Mouse (Mus musculus): ENCODE results near the gene Cnbp. TPM values are rescaled to one million over a fixed set of nuclear protein-coding genes. Genes with fewer than 3 reads are reported as not detected.

Gene Cnbp
- polyA plus RNA-seq, 1 experiment from 2014 or later = 571 TPM

GRCm38 (mm10) chr6:87810713-87811669, 39.9 kb downstream of the Cnbp start:
- peak; percentile 71 for ATAC-seq (ENCODE audit: low read depth)
- WGBS = 1% methylated on average over 76 of the region's 77 CpGs
- Histone ChIP-seq H3K27me3 (no peaks in the 10 kb centered on the region), H3K4me3 (peak overlapping the region; percentile 75), H3K36me3 (peaks cover 32% of the 10 kb centered on the region), H3K4me2 (peak overlapping the region; percentile 94), H3K9me3 (no peaks in the 10 kb centered on the region), H3K4me1 (replicated peaks) (peaks cover 25% of the 10 kb centered on the region), H3K27ac (replicated peaks) (peak overlapping the region; percentile 68), H3K9ac (peak overlapping the region; percentile 85)

- Histone ChIP-seq H3K4me2 (peak overlapping the region; percentile 94), H3K9ac (peak overlapping the region; percentile 85), H3K27me3 (no peaks in the 10 kb centered on the region), H3K9me3 (no peaks in the 10 kb centered on the region), H3K27ac (replicated peaks) (no peak overlapping the region), H3K36me3 (peaks cover 25% of the 10 kb centered on the region), H3K4me3 (peak overlapping the region; percentile 75), H3K4me1 (replicated peaks) (peaks cover 25% of the 10 kb centered on the region)
- 43% methylated on average over 6 of the region's 6 CpGs for WGBS
- ATAC-seq (ENCODE audit: low read depth) = no peak
Measured at GRCm38 (mm10) chr6:87810311-87810710, 40.6 kb downstream of the Cnbp start.

- H3K4me2 ChIP-seq = peak overlapping the region; percentile 94; the same call in 1 of the 2 replicates
- no peaks in the 10 kb centered on the region for H3K27me3 ChIP-seq
- H3K27ac ChIP-seq (replicated peaks) = no peak overlapping the region
- H3K9me3 ChIP-seq = no peaks in the 10 kb centered on the region
- no peak for ATAC-seq (ENCODE audit: low read depth)
- H3K9ac ChIP-seq = peak overlapping the region; percentile 18; the same call in 1 of the 2 replicates
- 81% methylated on average over 6 of the region's 6 CpGs for WGBS
- peaks cover 25% of the 10 kb centered on the region for H3K4me1 ChIP-seq (replicated peaks)
- H3K36me3 ChIP-seq = peaks cover 19% of the 10 kb centered on the region
- H3K4me3 ChIP-seq = no peak overlapping the region
Measured at GRCm38 (mm10) chr6:87809651-87810161, 41.2 kb downstream of the Cnbp start.

GRCm38 (mm10) chr6:87809144-87809543, 41.8 kb downstream of the Cnbp start:
- Histone ChIP-seq H3K27me3 (no peaks in the 10 kb centered on the region), H3K4me2 (peak overlapping the region; percentile 94; the same call in 1 of the 2 replicates)

GRCm38 (mm10) chr6:87808521-87808920, 42.4 kb downstream of the Cnbp start:
- no peak for ATAC-seq (ENCODE audit: low read depth)
- H3K27me3 ChIP-seq = no peaks in the 10 kb centered on the region
- H3K9me3 ChIP-seq = no peaks in the 10 kb centered on the region
- no peak overlapping the region for H3K27ac ChIP-seq (replicated peaks)
- no peak overlapping the region for H3K4me3 ChIP-seq
- H3K36me3 ChIP-seq = peaks cover 12% of the 10 kb centered on the region
- no peak overlapping the region for H3K9ac ChIP-seq
- H3K4me1 ChIP-seq (replicated peaks) = peaks cover 25% of the 10 kb centered on the region
- WGBS = 75% methylated on average over 3 of the region's 3 CpGs
- H3K4me2 ChIP-seq = no peak overlapping the region

More at GRCm38 (mm10) chr6:87809144-87809543, 41.8 kb downstream of the Cnbp start:
- Histone ChIP-seq H3K9me3 (no peaks in the 10 kb centered on the region), H3K27ac (replicated peaks) (no peak overlapping the region), H3K36me3 (peaks cover 17% of the 10 kb centered on the region), H3K4me3 (no peak overlapping the region), H3K4me1 (replicated peaks) (peaks cover 25% of the 10 kb centered on the region), H3K9ac (peak overlapping the region; percentile 18; the same call in 1 of the 2 replicates)
- no peak for ATAC-seq (ENCODE audit: low read depth)
- 94% methylated on average over 2 of the region's 2 CpGs for WGBS

GRCm38 (mm10) chr6:87807735-87808440, 43.0 kb downstream of the Cnbp start:
- no peak for ATAC-seq (ENCODE audit: low read depth)
- no peaks in the 10 kb centered on the region for H3K27me3 ChIP-seq
- 83% methylated on average over 4 of the region's 4 CpGs for WGBS

GRCm38 (mm10) chr6:87806857-87807256, 44.0 kb downstream of the Cnbp start:
- peaks cover 11% of the 10 kb centered on the region; the same call in 1 of the 2 replicates for H3K36me3 ChIP-seq
- H3K4me1 ChIP-seq (replicated peaks) = peaks cover 17% of the 10 kb centered on the region
- H3K27ac ChIP-seq (replicated peaks) = no peak overlapping the region
- H3K27me3 ChIP-seq = no peaks in the 10 kb centered on the region
- ATAC-seq (ENCODE audit: low read depth) = no peak
- no peak overlapping the region for H3K4me3 ChIP-seq
- H3K9ac ChIP-seq = no peak overlapping the region
- no peaks in the 10 kb centered on the region for H3K9me3 ChIP-seq
- H3K4me2 ChIP-seq = no peak overlapping the region
- WGBS = 56% methylated on average over 2 of the region's 2 CpGs

More at GRCm38 (mm10) chr6:87807735-87808440, 43.0 kb downstream of the Cnbp start:
- no peak overlapping the region for H3K9ac ChIP-seq
- no peak overlapping the region for H3K27ac ChIP-seq (replicated peaks)
- H3K4me2 ChIP-seq = no peak overlapping the region
- no peak overlapping the region for H3K4me3 ChIP-seq
- peaks cover 10% of the 10 kb centered on the region; the same call in 1 of the 2 replicates for H3K36me3 ChIP-seq
- H3K4me1 ChIP-seq (replicated peaks) = peaks cover 25% of the 10 kb centered on the region
- no peaks in the 10 kb centered on the region for H3K9me3 ChIP-seq

GRCm38 (mm10) chr6:87806028-87806427, 44.9 kb downstream of the Cnbp start:
- Histone ChIP-seq H3K9ac (no peak overlapping the region), H3K4me3 (no peak overlapping the region), H3K27ac (replicated peaks) (no peak overlapping the region), H3K27me3 (no peaks in the 10 kb centered on the region), H3K9me3 (no peaks in the 10 kb centered on the region), H3K4me1 (replicated peaks) (peaks cover 14% of the 10 kb centered on the region), H3K4me2 (no peak overlapping the region), H3K36me3 (peaks cover 11% of the 10 kb centered on the region; the same call in 1 of the 2 replicates)
- 80% methylated on average over 2 of the region's 2 CpGs for WGBS
- ATAC-seq (ENCODE audit: low read depth) = no peak

- WGBS = 93% methylated on average over 7 of the region's 7 CpGs
- Histone ChIP-seq H3K27ac (replicated peaks) (no peak overlapping the region), H3K9ac (no peak overlapping the region), H3K9me3 (no peaks in the 10 kb centered on the region), H3K4me2 (no peak overlapping the region), H3K27me3 (no peaks in the 10 kb centered on the region), H3K4me1 (replicated peaks) (peaks cover 8% of the 10 kb centered on the region), H3K4me3 (no peak overlapping the region), H3K36me3 (peaks cover 11% of the 10 kb centered on the region; the same call in 1 of the 2 replicates)
- ATAC-seq (ENCODE audit: low read depth) = no peak
Measured at GRCm38 (mm10) chr6:87805448-87805847, 45.5 kb downstream of the Cnbp start.

- Histone ChIP-seq H3K9ac (no peak overlapping the region), H3K27ac (replicated peaks) (no peak overlapping the region), H3K36me3 (peaks cover 11% of the 10 kb centered on the region; the same call in 1 of the 2 replicates), H3K4me2 (no peak overlapping the region), H3K4me3 (no peak overlapping the region), H3K9me3 (no peaks in the 10 kb centered on the region), H3K4me1 (replicated peaks) (peaks cover 4% of the 10 kb centered on the region), H3K27me3 (no peaks in the 10 kb centered on the region)
- 75% methylated on average over 7 of the region's 7 CpGs for WGBS
- no peak for ATAC-seq (ENCODE audit: low read depth)
Measured at GRCm38 (mm10) chr6:87804886-87805285, 46.0 kb downstream of the Cnbp start.

- no peak overlapping the region for H3K4me3 ChIP-seq
- H3K27ac ChIP-seq (replicated peaks) = no peak overlapping the region
- H3K9ac ChIP-seq = no peak overlapping the region
- H3K4me2 ChIP-seq = no peak overlapping the region
- no peaks in the 10 kb centered on the region for H3K27me3 ChIP-seq
- 89% methylated on average over 1 of the region's 1 CpGs for WGBS
- peaks cover 11% of the 10 kb centered on the region; the same call in 1 of the 2 replicates for H3K36me3 ChIP-seq
- no peaks in the 10 kb centered on the region for H3K9me3 ChIP-seq
- H3K4me1 ChIP-seq (replicated peaks) = no peaks in the 10 kb centered on the region
- ATAC-seq (ENCODE audit: low read depth) = no peak
Measured at GRCm38 (mm10) chr6:87804036-87804435, 46.9 kb downstream of the Cnbp start.

Measured in neural tube, embryonic 13.5 days (tissue).